Mouse (Mus musculus): ENCODE data around the gene Ddr1. TPM values are rescaled to one million over a fixed set of nuclear protein-coding genes. Genes with fewer than 3 reads are reported as not detected.

Gene Ddr1
- total RNA-seq, 2 experiments from 2014 or later, result 21.7 to 24.0 TPM

GRCm38 (mm10) chr17:35635699-35636111, 68.7 kb downstream of the Ddr1 start:
- DNase-seq, result peak; percentile 55 to 80

GRCm38 (mm10) chr17:35635202-35635601, 69.2 kb downstream of the Ddr1 start:
- no peak for DNase-seq

- no peak for DNase-seq
These were observed 70.4 kb downstream of the Ddr1 start for GRCm38 (mm10) chr17:35633992-35634391.

Other genes starting within 250 kb of the Ddr1 start
- gene H2-Q10, start 234.5 kb downstream of the Ddr1 start, total RNA-seq (2021), result 1 to 10 TPM in 1 of 2 experiments, under 1 TPM in 1; 0.62 to 2.2 TPM
- gene Pou5f1, start 198.6 kb downstream of the Ddr1 start, total RNA-seq (2021), result not detected
- gene Tcf19, start 187.8 kb downstream of the Ddr1 start, total RNA-seq (2021), result 1 to 10 TPM; 1.5 to 2.1 TPM
- 1 to 10 TPM; 1.9 to 4.0 TPM for gene Cchcr1, start 187.5 kb downstream of the Ddr1 start, total RNA-seq (2021)
- not detected for gene Psors1c2, start 171.4 kb downstream of the Ddr1 start, total RNA-seq (2021)
- under 1 TPM; 0.27 to 0.28 TPM for gene Cdsn, start 152.5 kb downstream of the Ddr1 start, total RNA-seq (2021)
- gene 2300002M23Rik, start 137.2 kb downstream of the Ddr1 start, total RNA-seq (2021), result not detected
- gene Sfta2, start 103.1 kb downstream of the Ddr1 start, total RNA-seq (2021), result not detected
- gene Gm9573, start 78.0 kb downstream of the Ddr1 start, total RNA-seq (2021), result not detected
- gene Mucl3, start 60.9 kb downstream of the Ddr1 start, total RNA-seq (2021), result not detected
- gene Vars2, start 37.0 kb downstream of the Ddr1 start, total RNA-seq (2021), result 10 to 100 TPM; 27.6 to 28.9 TPM
- 10 to 100 TPM; 21.3 to 23.5 TPM for gene Gtf2h4, start 30.9 kb downstream of the Ddr1 start, total RNA-seq (2021)
- gene Ier3, start 117.1 kb upstream of the Ddr1 start, total RNA-seq (2021), result 10 to 100 TPM; 20.2 to 25.6 TPM
- 100 to 1,000 TPM; 146 to 154 TPM for gene Flot1, start 118.6 kb upstream of the Ddr1 start, total RNA-seq (2021)
- 10 to 100 TPM; 89.4 to 92.2 TPM for gene Tubb5, start 133.7 kb upstream of the Ddr1 start, total RNA-seq (2021)
- gene Mdc1, start 136.9 kb upstream of the Ddr1 start, total RNA-seq (2021), result 10 to 100 TPM; 13.3 to 17.8 TPM
- 1 to 10 TPM; 1.8 to 2.5 TPM for gene Nrm, start 156.7 kb upstream of the Ddr1 start, total RNA-seq (2021)
- 10 to 100 TPM; 15.5 to 15.7 TPM for gene Ppp1r18, start 161.0 kb upstream of the Ddr1 start, total RNA-seq (2021)
- gene Dhx16, start 175.2 kb upstream of the Ddr1 start, total RNA-seq (2021), result 10 to 100 TPM; 18.3 to 20.4 TPM
- 100 to 1,000 TPM; 101 to 105 TPM for gene 2310061I04Rik, start 192.8 kb upstream of the Ddr1 start, total RNA-seq (2021)
- gene Atat1, start 205.5 kb upstream of the Ddr1 start, total RNA-seq (2021), result 1 to 10 TPM; 5.9 to 6.5 TPM
- 10 to 100 TPM; 52.1 to 64.7 TPM for gene Mrps18b, start 211.8 kb upstream of the Ddr1 start, total RNA-seq (2021)
- gene Ppp1r10, start 211.8 kb upstream of the Ddr1 start, total RNA-seq (2021), result 10 to 100 TPM; 22.4 to 28.8 TPM

Data from heart, adult 18-20 months (tissue).